Mouse (Mus musculus) megakaryocyte, embryonic 14.5 days (primary cell): Measurements from ENCODE around the gene Ctc1.

ENCODE experiments used
- FLI1 ChIP-seq: IDR thresholded peaks from 2 replicates; pipeline ENCODE4 v1.6.1; 2012; ENCODE audit warnings: low read length, inconsistent platforms, mixed read lengths
- GATA1 ChIP-seq: IDR thresholded peaks from 3 replicates; pipeline ENCODE4 v1.6.1; 2012; ENCODE audit warnings: mixed read lengths, low read length, inconsistent platforms, borderline replicate concordance

DNA sequence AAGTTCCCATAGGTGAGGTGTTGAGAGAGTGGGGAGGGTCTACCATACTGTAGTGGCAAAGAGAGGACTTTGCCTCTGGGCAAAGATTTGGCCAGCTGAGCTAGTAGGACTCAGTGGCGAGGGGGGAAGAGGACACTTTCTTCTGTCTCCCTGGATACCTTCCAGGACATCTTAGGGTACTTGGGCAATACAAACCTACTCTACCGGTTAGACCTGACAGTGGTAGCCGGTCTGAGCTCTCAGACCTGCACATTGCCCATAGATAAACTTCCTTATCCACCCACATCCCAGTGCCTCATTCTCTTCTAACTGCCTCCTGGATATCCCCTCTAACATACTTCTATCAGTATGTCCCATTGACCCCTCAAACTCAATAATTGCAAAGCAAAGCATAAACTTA is 34.8 kb upstream of the Ctc1 start:
- TF ChIP-seq GATA1 (no peak), FLI1 (no peak)
